Mouse (Mus musculus) embryonic facial prominence, embryonic 10.5 days (tissue): ENCODE results near the gene Fbxo17. TPM values are rescaled to one million over a fixed set of nuclear protein-coding genes. Genes with fewer than 3 reads are reported as not detected.
"Not testable (repeated sequence)": the region's sequence is repeated elsewhere in the genome, so short reads cannot be mapped to it uniquely, and the experiment has no call there.

Experiments used
- DNase-seq: peaks from one replicate; pipeline ENCODE4 v3.0.0-alpha.2; 2017; ENCODE audit warnings: low spot score
- H3K27ac ChIP-seq: fragments of 300-500 bp; sonication (generic); replicated peaks from 2 replicates; pipeline ENCODE4 v1.5.1; 2016; ENCODE audit warnings: mild to moderate bottlenecking
- H3K27me3 ChIP-seq: fragments of 300-500 bp; sonication (generic); replicated peaks from 2 replicates; pipeline ENCODE4 v1.6.1; 2016; ENCODE audit warnings: low read depth, mild to moderate bottlenecking; ENCODE audit not compliant: poor library complexity, severe bottlenecking
- H3K36me3 ChIP-seq: fragments of 300-500 bp; sonication (generic); replicated peaks from 2 replicates; pipeline ENCODE4 v1.6.1; 2016; ENCODE audit warnings: mild to moderate bottlenecking, moderate library complexity
- H3K4me1 ChIP-seq: fragments of 300-500 bp; sonication (generic); 2 replicates; pipeline ENCODE4 v1.6.1; 2016
- H3K4me3 ChIP-seq: fragments of 300-500 bp; sonication (generic); 2 replicates; pipeline ENCODE4 v1.5.1; 2016; ENCODE audit warnings: mild to moderate bottlenecking, moderate library complexity
- H3K9me3 ChIP-seq: fragments of 300-500 bp; sonication (generic); 2 replicates; pipeline ENCODE4 v1.6.1; 2016; ENCODE audit warnings: mild to moderate bottlenecking
- WGBS: fragments of 180-500 bp; shearing (Covaris S2); methylation state at CpG from one replicate; pipeline ENCODE4 v1.1.7; 2016; 5-methylcytosine and 5-hydroxymethylcytosine counted together
- polyA plus RNA-seq: library from polyadenylated mRNA; unstranded; fragments of >200 nt; fragmentation: Nextera tagmentation; extraction: Ambion mirVana; gene quantifications from 2 replicates; pipeline ENCODE4 v1.2.1, GENCODE M21; 2016

Gene Fbxo17
- polyA plus RNA-seq, 1 experiment from 2014 or later: 14.3 TPM

DNA sequence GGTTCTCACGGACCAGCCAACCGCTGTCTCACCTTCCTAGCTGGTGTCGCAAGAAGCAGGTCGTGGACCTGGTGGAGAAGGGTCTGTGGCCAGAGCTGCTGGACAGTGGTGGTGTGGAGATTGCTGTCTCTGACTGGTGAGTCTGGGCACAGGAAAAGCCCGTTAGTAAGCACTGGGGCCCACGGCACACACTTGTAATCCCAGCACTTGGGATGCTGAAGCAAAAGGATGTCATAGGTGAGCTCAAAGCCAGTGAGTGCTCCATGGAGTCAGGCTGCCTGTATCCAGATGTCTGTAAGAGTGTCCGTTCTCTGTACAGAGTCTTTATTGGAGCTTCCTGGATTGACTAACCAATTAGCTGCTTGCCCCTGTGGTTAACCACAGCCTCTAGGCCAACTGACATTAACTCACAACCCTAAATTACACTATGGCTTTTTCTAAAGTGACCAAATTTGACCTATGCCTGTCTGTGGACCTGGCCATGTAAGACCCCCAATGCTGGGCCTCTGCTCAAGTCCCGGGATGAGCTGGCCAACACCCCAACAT lies 21.6 kb upstream of the Fbxo17 start:
- H3K36me3 ChIP-seq: peaks cover 12% of the 10 kb centered on the region; the same call in 1 of the 2 replicates
- no peak for DNase-seq
- H3K27me3 ChIP-seq: peaks cover 28% of the 10 kb centered on the region
- peak overlapping the region; percentile 65 for H3K4me3 ChIP-seq
- H3K9me3 ChIP-seq: peaks cover 4% of the 10 kb centered on the region; the same call in 1 of the 2 replicates
- peaks cover 27% of the 10 kb centered on the region for H3K4me1 ChIP-seq
- H3K27ac ChIP-seq: peak overlapping the region; percentile 67
- WGBS: 45% methylated on average over 8 of the region's 8 CpGs

DNA sequence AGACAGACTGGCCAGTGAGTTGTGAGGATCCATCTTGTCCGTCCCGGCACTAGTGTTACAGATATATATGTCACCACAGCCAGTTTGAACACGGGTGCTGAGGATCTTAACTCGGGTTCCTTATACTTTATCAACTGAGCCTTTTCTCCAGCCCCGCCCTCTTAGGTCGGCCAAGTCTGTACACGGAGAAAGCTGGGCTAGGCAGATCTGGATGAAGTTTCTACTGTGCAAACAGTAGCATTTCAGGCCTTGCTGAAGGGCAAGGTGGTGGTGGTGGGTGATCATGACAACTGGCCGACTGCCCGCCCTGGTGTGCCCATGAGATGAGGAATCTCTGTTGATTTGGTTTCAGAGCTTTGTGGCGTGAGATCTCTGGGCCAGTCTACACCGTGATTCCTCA lies 19.3 kb upstream of the Fbxo17 start:
- WGBS: 94% methylated on average over 11 of the region's 11 CpGs
- Histone ChIP-seq H3K27ac (no peak overlapping the region), H3K4me1 (peaks cover 27% of the 10 kb centered on the region), H3K4me3 (no peak overlapping the region), H3K9me3 (peaks cover 9% of the 10 kb centered on the region; the same call in 1 of the 2 replicates), H3K36me3 (peaks cover 19% of the 10 kb centered on the region), H3K27me3 (peaks cover 24% of the 10 kb centered on the region)
- DNase-seq: no peak

DNA sequence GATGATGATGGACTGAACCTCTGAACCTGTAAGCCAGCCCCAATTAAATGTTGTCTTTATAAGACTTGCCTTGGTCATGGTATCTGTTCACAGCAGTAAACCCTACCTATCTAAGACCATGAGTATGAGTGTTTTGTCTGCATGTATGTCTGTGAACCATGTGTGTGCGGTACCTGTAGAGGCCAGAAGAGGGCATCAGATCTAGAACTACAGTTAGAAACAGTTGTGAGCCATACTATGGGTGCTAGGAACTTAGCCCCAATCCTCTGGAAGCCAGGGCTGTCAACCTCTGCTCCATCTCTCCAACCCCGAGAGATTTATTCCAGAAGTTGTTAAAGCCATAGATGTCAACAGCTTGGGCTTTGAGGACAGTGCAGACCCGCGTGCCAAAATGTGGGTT lies 16.3 kb upstream of the Fbxo17 start:
- H3K36me3 ChIP-seq: peaks cover 19% of the 10 kb centered on the region
- H3K27ac ChIP-seq: no peak overlapping the region
- no peak overlapping the region for H3K4me3 ChIP-seq
- H3K9me3 ChIP-seq: peaks cover 9% of the 10 kb centered on the region; the same call in 1 of the 2 replicates
- 97% methylated on average over 4 of the region's 4 CpGs for WGBS
- H3K27me3 ChIP-seq: no peaks in the 10 kb centered on the region
- DNase-seq: no peak
- no peaks in the 10 kb centered on the region for H3K4me1 ChIP-seq

DNA sequence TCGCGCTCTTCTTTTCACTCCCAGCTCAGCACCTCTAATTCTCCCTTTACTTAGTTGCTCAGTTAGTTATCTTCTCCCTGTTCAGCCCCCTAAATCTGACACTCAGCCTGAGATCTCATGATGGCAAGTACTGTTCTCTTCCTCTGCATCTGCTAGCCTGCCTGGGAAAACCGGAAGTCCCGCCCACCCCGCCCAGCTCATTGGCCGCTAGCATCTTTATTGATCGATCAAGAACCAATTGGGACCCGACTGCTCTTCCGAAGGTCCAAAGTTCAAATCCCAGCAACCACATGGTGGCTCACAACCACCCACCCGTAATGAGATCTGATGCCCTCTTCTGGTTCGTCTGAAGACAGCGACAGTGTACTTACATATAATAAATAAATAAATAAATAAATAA lies 15.3 kb upstream of the Fbxo17 start:
- not testable (repeated sequence) for H3K27ac ChIP-seq, H3K27me3 ChIP-seq, DNase-seq, H3K9me3 ChIP-seq, H3K4me3 ChIP-seq, H3K4me1 ChIP-seq
- WGBS: 95% methylated on average over 12 of the region's 12 CpGs
- H3K36me3 ChIP-seq: peaks cover 19% of the 10 kb centered on the region

DNA sequence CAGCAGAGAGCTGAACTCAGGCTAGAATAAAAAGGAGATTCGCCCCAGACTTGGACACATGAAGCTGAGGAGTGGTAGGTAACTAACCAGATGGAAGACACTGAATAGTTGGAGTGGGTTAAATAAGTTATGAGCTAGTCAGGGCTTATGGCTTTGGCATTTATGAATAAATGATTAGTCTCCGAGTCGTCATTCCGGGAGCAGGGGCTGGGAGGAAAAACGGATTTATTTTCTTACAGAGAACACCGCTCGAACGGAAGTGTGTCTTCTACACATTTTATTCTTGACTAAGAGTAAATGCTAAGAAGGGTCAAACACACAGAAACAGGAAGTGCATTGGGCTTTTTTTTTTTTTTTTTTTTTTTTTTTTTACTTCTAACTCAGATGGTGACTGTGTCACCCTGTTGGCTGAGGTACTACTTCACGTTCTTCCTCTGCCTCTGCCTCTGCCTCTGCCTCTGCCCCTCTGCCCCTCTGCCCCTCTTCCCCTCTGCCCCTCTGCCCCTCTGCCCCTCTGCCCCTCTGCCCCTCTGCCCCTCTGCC lies 13.9 kb upstream of the Fbxo17 start:
- H3K9me3 ChIP-seq: peaks cover 9% of the 10 kb centered on the region; the same call in 1 of the 2 replicates

DNA sequence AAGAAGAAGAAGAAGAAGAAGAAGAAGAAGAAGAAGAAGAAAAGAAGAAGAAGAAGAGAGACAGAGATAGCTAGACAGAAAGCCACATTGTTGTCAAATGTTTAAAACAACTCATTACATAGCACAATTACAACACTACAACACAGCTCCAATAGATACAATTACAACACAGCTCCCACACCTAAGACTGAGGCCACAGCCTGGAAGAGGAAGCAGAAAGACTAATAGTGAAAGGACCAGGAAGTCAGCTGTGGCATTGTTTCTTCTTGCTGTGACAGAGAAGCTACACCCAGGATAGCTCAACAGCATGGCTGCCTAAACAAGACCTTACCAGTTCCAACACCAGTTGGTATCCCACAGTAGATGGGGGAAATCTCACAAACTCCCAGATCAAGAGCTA lies 7.2 kb upstream of the Fbxo17 start:
- Histone ChIP-seq H3K36me3 (no peaks in the 10 kb centered on the region), H3K9me3 (no peaks in the 10 kb centered on the region), H3K27me3 (peaks cover 1% of the 10 kb centered on the region; the same call in 1 of the 2 replicates), H3K4me1 (peaks cover 4% of the 10 kb centered on the region), H3K27ac (no peak overlapping the region), H3K4me3 (no peak overlapping the region)
- DNase-seq: no peak

More for the DNA sequence above, 13.9 kb upstream of the Fbxo17 start:
- Histone ChIP-seq H3K27me3 (no peaks in the 10 kb centered on the region), H3K36me3 (peaks cover 19% of the 10 kb centered on the region), H3K4me3 (no peak overlapping the region), H3K27ac (no peak overlapping the region), H3K4me1 (no peaks in the 10 kb centered on the region)
- no peak for DNase-seq
- WGBS: 77% methylated on average over 9 of the region's 9 CpGs

DNA sequence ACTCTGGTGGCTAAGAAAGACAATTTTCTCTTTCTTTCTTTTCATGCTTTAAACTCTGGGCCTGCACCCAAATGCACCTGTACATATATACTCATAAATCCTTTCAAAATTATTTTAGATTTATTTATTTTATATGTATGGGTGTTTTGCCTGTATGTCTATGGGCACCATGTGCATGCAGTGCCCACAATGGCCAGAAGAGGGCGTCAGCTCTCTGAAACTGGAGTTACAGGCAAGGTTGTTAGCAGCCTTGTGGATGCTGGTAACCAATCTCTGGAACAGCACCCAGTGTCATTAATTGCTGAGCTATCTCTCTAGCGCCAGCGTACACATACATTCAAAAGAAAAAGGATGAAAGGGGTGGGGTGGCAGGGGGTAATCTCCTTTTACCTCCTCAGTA lies 5.6 kb upstream of the Fbxo17 start:
- Histone ChIP-seq H3K27me3 (peaks cover 10% of the 10 kb centered on the region; the same call in 1 of the 2 replicates), H3K4me1 (peaks cover 5% of the 10 kb centered on the region), H3K9me3 (no peaks in the 10 kb centered on the region), H3K36me3 (no peaks in the 10 kb centered on the region), H3K4me3 (no peak overlapping the region), H3K27ac (no peak overlapping the region)
- 66% methylated on average over 3 of the region's 3 CpGs for WGBS
- no peak for DNase-seq

DNA sequence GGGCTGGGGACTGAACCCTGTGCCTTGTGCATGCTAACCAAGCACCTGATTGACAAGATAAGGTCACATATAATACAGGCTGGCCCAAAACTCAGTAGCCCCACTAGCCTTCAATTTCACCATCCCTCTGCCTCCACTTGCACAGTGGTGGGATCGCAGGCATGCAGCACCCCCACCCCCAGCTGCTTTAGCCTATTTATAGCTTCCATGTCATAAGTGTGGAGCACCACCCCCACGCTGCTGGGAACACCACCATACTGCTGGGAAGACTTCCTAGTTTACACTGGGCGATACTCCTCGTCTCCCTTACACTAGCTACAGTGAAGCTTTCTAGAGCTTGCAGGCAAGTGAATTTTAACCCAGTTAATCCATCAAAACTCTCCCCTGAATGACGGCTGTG lies 1.9 kb upstream of the Fbxo17 start:
- no peaks in the 10 kb centered on the region for H3K36me3 ChIP-seq
- H3K27ac ChIP-seq: no peak overlapping the region
- H3K4me1 ChIP-seq: peaks cover 27% of the 10 kb centered on the region
- no peaks in the 10 kb centered on the region for H3K9me3 ChIP-seq
- no peak for DNase-seq
- H3K4me3 ChIP-seq: no peak overlapping the region
- peaks cover 13% of the 10 kb centered on the region; the same call in 1 of the 2 replicates for H3K27me3 ChIP-seq
- WGBS: 87% methylated on average over 5 of the region's 5 CpGs

DNA sequence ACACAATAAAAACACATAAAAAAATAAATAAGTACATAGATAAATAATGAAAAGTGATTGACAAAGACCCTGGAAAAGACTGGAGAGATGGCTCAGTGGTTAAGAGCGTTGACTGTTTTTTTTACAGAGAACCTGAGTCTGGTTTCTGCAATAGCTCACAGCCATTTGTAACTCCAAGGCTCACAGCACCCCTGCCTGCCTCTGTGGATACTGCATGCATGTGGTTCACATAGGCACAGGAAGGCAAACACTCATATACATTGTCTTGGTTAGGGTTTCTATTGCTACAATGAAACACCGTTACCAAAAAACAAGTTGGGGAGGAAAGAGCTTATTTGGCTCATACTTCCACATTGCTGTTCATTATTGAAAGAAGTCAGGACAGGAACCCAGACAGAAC lies 1.0 kb upstream of the Fbxo17 start:
- no peaks in the 10 kb centered on the region for H3K9me3 ChIP-seq
- WGBS: 98% methylated on average over 2 of the region's 2 CpGs
- no peak for DNase-seq
- peaks cover 13% of the 10 kb centered on the region; the same call in 1 of the 2 replicates for H3K27me3 ChIP-seq
- no peak overlapping the region for H3K4me3 ChIP-seq
- H3K36me3 ChIP-seq: no peaks in the 10 kb centered on the region
- H3K4me1 ChIP-seq: peaks cover 27% of the 10 kb centered on the region
- no peak overlapping the region for H3K27ac ChIP-seq

DNA sequence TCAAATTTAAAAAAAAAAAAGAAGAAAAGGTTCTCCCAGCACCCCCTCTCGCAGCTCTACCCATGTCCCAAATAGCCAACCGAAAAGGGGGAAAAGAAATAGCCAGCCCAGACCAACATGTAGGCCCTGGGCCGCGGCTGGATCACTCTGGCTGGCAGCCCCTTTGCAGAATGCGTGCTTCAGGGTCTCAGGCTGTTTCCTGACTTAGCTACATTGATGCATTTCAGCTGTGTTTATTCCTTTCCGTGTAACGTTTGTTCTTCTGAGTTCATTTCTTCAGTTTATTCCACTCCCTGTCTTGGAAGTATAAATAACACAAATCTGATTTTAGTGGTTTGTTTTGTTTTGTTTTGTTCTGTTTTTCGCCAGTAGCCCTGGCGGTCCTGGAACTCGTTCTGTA lies 1.1 kb downstream of the Fbxo17 start:
- no peak overlapping the region for H3K27ac ChIP-seq
- no peaks in the 10 kb centered on the region for H3K36me3 ChIP-seq
- H3K9me3 ChIP-seq: no peaks in the 10 kb centered on the region
- no peak for DNase-seq
- H3K4me3 ChIP-seq: no peak overlapping the region
- peaks cover 13% of the 10 kb centered on the region; the same call in 1 of the 2 replicates for H3K27me3 ChIP-seq
- peaks cover 27% of the 10 kb centered on the region for H3K4me1 ChIP-seq
- 87% methylated on average over 10 of the region's 10 CpGs for WGBS

DNA sequence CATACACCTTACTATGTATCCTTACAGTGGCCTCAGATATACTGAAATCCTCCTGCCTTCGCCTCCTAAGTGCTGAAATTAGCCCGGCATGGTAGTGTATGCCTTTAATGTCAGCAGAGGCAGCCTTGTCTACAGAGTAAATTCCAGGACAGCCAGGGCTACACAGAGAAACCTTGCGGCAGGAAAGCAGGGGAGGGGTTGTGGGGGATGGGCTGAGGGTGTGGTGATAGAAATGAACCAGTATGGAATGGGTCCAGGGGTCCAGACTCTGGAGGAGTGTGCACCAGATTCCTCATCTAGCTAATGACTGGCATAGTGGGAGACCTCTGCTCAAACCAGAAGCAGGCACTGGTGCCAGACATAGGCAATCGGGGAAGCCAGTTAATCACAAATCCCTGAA lies 2.6 kb downstream of the Fbxo17 start:
- Histone ChIP-seq H3K27ac (no peak overlapping the region), H3K4me1 (peaks cover 23% of the 10 kb centered on the region), H3K27me3 (peaks cover 13% of the 10 kb centered on the region; the same call in 1 of the 2 replicates), H3K36me3 (peaks cover 1% of the 10 kb centered on the region), H3K4me3 (no peak overlapping the region), H3K9me3 (no peaks in the 10 kb centered on the region)
- WGBS: 51% methylated on average over 4 of the region's 4 CpGs
- DNase-seq: no peak

DNA sequence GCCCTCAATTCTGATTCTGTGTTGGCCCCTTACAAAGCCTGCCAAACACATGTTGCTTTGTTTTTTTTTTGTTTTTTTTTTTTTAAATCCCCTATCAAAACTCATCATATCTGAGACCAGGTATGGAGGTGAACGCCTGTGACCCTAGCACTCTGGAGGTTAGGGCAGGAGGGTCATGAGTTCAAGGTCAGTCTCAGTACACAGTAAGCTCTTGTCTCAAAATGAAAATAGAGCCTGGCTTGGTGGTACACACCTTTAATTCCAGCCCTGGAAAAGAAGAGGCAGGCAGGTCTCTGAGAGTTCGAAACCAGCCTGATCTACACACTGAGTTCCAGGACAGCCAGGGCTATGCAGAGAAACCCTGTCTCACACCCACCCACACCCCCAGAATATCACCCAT lies 3.0 kb downstream of the Fbxo17 start:
- 85% methylated on average over 2 of the region's 2 CpGs for WGBS
- DNase-seq: no peak
- Histone ChIP-seq H3K36me3 (peaks cover 6% of the 10 kb centered on the region), H3K9me3 (no peaks in the 10 kb centered on the region), H3K27me3 (peaks cover 10% of the 10 kb centered on the region; the same call in 1 of the 2 replicates), H3K27ac (no peak overlapping the region), H3K4me1 (peaks cover 23% of the 10 kb centered on the region), H3K4me3 (no peak overlapping the region)

DNA sequence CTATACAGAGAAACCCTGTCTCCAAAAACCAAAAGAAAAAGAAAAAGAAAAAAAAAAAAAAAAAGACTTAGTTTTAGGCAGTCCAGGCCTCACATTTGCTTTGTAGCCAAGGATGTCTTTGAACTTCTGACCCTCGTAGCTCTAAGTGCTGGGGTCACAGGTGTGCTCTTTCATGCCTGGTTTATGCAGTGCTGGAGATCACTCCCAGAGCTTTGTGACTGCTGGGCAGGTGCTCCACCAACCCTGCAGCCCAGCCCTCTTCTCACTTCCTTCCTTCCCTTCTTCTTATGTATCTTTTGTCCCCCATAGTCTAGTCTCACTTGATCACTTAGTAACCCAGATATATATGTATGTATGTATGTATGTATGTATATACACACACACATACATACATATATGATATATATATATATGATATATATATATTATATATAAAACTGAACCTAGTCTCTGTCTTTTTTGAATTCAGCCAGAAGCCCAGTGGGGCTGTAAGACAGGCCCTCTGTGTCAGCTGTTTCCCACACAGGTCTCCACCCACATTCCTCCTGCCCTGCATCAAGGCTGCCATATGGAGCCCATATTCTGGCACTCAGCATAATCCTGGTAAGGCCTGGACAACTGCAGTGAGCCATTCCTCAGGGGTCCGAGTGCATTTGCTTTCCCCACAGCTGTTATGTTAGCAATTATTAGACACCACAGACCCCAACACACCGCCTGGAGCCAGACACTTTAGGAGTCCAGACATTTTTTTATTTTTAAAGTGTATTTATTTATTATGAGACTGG lies 4.3 kb downstream of the Fbxo17 start:
- Histone ChIP-seq H3K36me3 (peaks cover 12% of the 10 kb centered on the region), H3K9me3 (no peaks in the 10 kb centered on the region), H3K4me3 (no peak overlapping the region), H3K27ac (no peak overlapping the region), H3K4me1 (peaks cover 21% of the 10 kb centered on the region), H3K27me3 (0 out of 2 replicates have a peak, but pooled peaks cover 3% of the 10 kb centered on the region)
- WGBS: 66% methylated on average over 3 of the region's 3 CpGs
- peak; percentile 42 for DNase-seq
